16 mouse cellular contexts compared by ENCODE assay signal in genomic region chr12:73294884-73295283, GRCm38 (mm10).
"Had no signal": no experiment of that assay in that cellular context is flagged by ENCODE, and none has a peak within 500 bp of the region (broad histone marks: within the 10 kb centered on the region; RNA-seq: fewer than 3 reads in every experiment).

No protein-coding gene starts in this region.

- H3K9me3 ChIP-seq: limb, embryonic 15.5 days; liver, embryonic 13.5 days; megakaryocyte, embryonic 14.5 days; midbrain, embryonic 15.5 days; neural tube, embryonic 13.5 days had no signal

- H3K4me3 ChIP-seq: limb, embryonic 15.5 days; liver, embryonic 13.5 days; midbrain, embryonic 15.5 days; neural tube, embryonic 13.5 days had no signal

- H3K27me3 ChIP-seq: limb, embryonic 15.5 days; liver, embryonic 13.5 days; megakaryocyte, embryonic 14.5 days; midbrain, embryonic 15.5 days; neural tube, embryonic 13.5 days had no signal

- H3K36me3 ChIP-seq: liver, embryonic 13.5 days had no signal

- H3K4me2 ChIP-seq: limb, embryonic 15.5 days; liver, embryonic 13.5 days; midbrain, embryonic 11.5 days; midbrain, embryonic 15.5 days; neural tube, embryonic 13.5 days had no signal

- DNase-seq: kidney, adult 8-10 months; kidney, postnatal 10 days; left cerebral cortex, postnatal 4 days; liver, embryonic 13.5 days; liver, postnatal 0 days; retina, postnatal 1 day; right cerebral cortex, postnatal 4 days; spleen, adult 18-20 months; thymus, adult 2 months; thymus, postnatal 25 days had no signal

- H3K4me1 ChIP-seq: limb, embryonic 15.5 days; liver, embryonic 13.5 days; midbrain, embryonic 15.5 days; neural tube, embryonic 13.5 days had no signal

- H3K27ac ChIP-seq: limb, embryonic 15.5 days; liver, embryonic 13.5 days; macrophage; midbrain, embryonic 15.5 days; neural tube, embryonic 13.5 days had no signal

- H3K9ac ChIP-seq: limb, embryonic 15.5 days; liver, embryonic 13.5 days; liver, postnatal 0 days; midbrain, embryonic 15.5 days; neural tube, embryonic 13.5 days had no signal

- ATAC-seq: liver, postnatal 0 days; midbrain, embryonic 15.5 days had no signal
